Mouse (Mus musculus) heart, embryonic 15.5 days (tissue): Measurements from ENCODE around the gene Rftn2. TPM values are rescaled to one million over a fixed set of nuclear protein-coding genes. Genes with fewer than 3 reads are reported as not detected.
"Not testable (repeated sequence)": the region's sequence is repeated elsewhere in the genome, so short reads cannot be mapped to it uniquely, and the experiment has no call there.

Experiments used
- ATAC-seq: fragments of 200-750 bp; cut with Nextera tagmentation; replicated peaks from 2 replicates; pipeline ENCODE4 v1.8.0; 2017; ENCODE audit warnings: low read depth, moderate TSS enrichment; ENCODE audit not compliant: insufficient number of reproducible peaks, insufficient read depth, low FRiP score
- H3K27ac ChIP-seq: fragments of 300-500 bp; sonication (generic); 2 replicates; pipeline ENCODE4 v1.5.1; 2015; ENCODE audit warnings: mild to moderate bottlenecking, inconsistent platforms
- H3K27me3 ChIP-seq: fragments of 300-500 bp; sonication (generic); 2 replicates; pipeline ENCODE4 v1.6.1; 2015; ENCODE audit warnings: inconsistent platforms
- H3K36me3 ChIP-seq: fragments of 300-500 bp; sonication (generic); 2 replicates; pipeline ENCODE4 v1.6.1; 2015; ENCODE audit warnings: mild to moderate bottlenecking, inconsistent platforms
- H3K4me1 ChIP-seq: fragments of 300-500 bp; sonication (generic); replicated peaks from 2 replicates; pipeline ENCODE4 v1.6.1; 2015; ENCODE audit warnings: inconsistent platforms
- H3K4me2 ChIP-seq: fragments of 300-500 bp; sonication (generic); 2 replicates; pipeline ENCODE4 v1.6.1; 2015; ENCODE audit warnings: inconsistent platforms, mild to moderate bottlenecking, moderate library complexity
- H3K4me3 ChIP-seq: fragments of 300-500 bp; sonication (generic); 2 replicates; pipeline ENCODE4 v1.5.1; 2015; ENCODE audit warnings: mild to moderate bottlenecking, inconsistent platforms
- H3K9ac ChIP-seq: fragments of 300-500 bp; sonication (generic); 2 replicates; pipeline ENCODE4 v1.6.1; 2015; ENCODE audit warnings: mild to moderate bottlenecking, inconsistent platforms
- H3K9me3 ChIP-seq: fragments of 300-500 bp; sonication (generic); replicated peaks from 2 replicates; pipeline ENCODE4 v1.6.1; 2016; ENCODE audit warnings: inconsistent platforms
- WGBS: fragments of 180-500 bp; shearing (Covaris S2); methylation state at CpG from one replicate; pipeline ENCODE4 v1.1.7; 2015; ENCODE audit warnings: mixed read lengths; 5-methylcytosine and 5-hydroxymethylcytosine counted together
- polyA plus RNA-seq: library from polyadenylated mRNA; unstranded; fragments of >200 nt; fragmentation: Nextera tagmentation; extraction: Ambion mirVana; gene quantifications from 2 replicates; pipeline ENCODE4 v1.2.1, GENCODE M21; 2015

The Rftn2 gene
- polyA plus RNA-seq, 1 experiment from 2014 or later = 9.4 TPM

GRCm38 (mm10) chr1:55134301-55134700 lies 92.3 kb downstream of the Rftn2 start:
- Histone ChIP-seq H3K27ac (no peak overlapping the region), H3K4me3 (no peak overlapping the region), H3K27me3 (no peaks in the 10 kb centered on the region), H3K36me3 (peaks cover 3% of the 10 kb centered on the region; the same call in 1 of the 2 replicates), H3K4me1 (peaks cover 11% of the 10 kb centered on the region), H3K9ac (no peak overlapping the region), H3K9me3 (no peaks in the 10 kb centered on the region), H3K4me2 (no peak overlapping the region)
- WGBS = 96% methylated on average over 3 of the region's 3 CpGs
- ATAC-seq = no peak

GRCm38 (mm10) chr1:55133173-55133572 lies 93.4 kb downstream of the Rftn2 start:
- Histone ChIP-seq H3K9ac (no peak overlapping the region), H3K27ac (no peak overlapping the region), H3K27me3 (no peaks in the 10 kb centered on the region), H3K9me3 (no peaks in the 10 kb centered on the region), H3K4me3 (no peak overlapping the region), H3K4me1 (peaks cover 11% of the 10 kb centered on the region), H3K4me2 (no peak overlapping the region), H3K36me3 (peaks cover 3% of the 10 kb centered on the region; the same call in 1 of the 2 replicates)
- no peak for ATAC-seq
- 60% methylated on average over 2 of the region's 2 CpGs for WGBS

- 41% methylated on average over 4 of the region's 4 CpGs for WGBS
- H3K4me1 ChIP-seq = peaks cover 11% of the 10 kb centered on the region
- ATAC-seq = no peak
- peak overlapping the region; percentile 97; the same call in 1 of the 2 replicates for H3K27ac ChIP-seq
- no peaks in the 10 kb centered on the region for H3K27me3 ChIP-seq
- H3K36me3 ChIP-seq = no peaks in the 10 kb centered on the region
- peak overlapping the region; percentile 91 for H3K9ac ChIP-seq
- H3K4me3 ChIP-seq = peak overlapping the region; percentile 85
- H3K9me3 ChIP-seq = no peaks in the 10 kb centered on the region
- H3K4me2 ChIP-seq = peak overlapping the region; percentile 67
These were observed 94.3 kb downstream of the Rftn2 start for GRCm38 (mm10) chr1:55132308-55132707.

DNA sequence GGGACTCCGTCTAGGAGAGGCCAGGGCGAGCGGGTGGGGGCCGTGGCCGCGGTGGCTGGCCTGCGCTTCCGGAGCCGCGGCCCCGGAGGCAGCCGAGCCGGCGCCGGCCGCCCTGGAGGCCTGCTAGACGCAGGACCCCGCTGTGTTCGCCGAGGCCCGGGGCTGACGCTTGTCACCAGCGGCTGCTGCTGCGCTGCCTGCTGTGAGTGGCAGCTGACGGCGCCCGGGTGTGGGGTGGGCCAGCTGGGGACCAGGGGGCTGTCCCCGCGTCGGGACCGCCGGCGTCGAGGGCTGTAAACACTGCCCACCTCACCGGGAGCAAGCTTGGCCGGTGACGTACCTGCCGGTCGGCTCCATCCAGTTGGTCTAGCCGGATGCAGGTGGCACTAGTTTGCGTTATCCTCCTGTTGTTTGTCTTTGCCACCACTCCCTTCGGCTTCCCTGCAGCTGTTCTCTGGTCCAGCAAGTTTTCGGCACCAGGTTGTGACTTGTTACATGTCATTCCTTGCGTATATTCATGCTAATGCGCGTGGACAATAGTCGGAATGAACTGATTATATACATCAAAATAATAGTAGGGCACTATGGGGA lies 95.1 kb downstream of the Rftn2 start:
- Histone ChIP-seq H3K9me3 (no peaks in the 10 kb centered on the region), H3K9ac (peak overlapping the region; percentile 91), H3K36me3 (no peaks in the 10 kb centered on the region), H3K4me1 (peaks cover 11% of the 10 kb centered on the region), H3K4me3 (peak overlapping the region; percentile 85), H3K27ac (peak overlapping the region; percentile 97), H3K4me2 (peak overlapping the region; percentile 67), H3K27me3 (no peaks in the 10 kb centered on the region)
- ATAC-seq = peak; percentile 61
- WGBS = under 1% methylated on average over 47 of the region's 47 CpGs

GRCm38 (mm10) chr1:55130943-55131401 lies 95.6 kb downstream of the Rftn2 start, which contains the start of gene Mob4:
Gene Mob4 (plus strand): TSS chr1:55131231.
- WGBS = under 1% methylated on average over 42 of the region's 42 CpGs
- Histone ChIP-seq H3K4me3 (peak within 1 kb of the TSS; percentile 85), H3K9ac (peak within 1 kb of the TSS; percentile 91), H3K27ac (peak within 1 kb of the TSS; percentile 97), H3K4me1 (peaks cover 11% of the 10 kb centered on the region), H3K4me2 (peak within 1 kb of the TSS; percentile 67), H3K36me3 (no peaks in the 10 kb centered on the region), H3K27me3 (no peaks in the 10 kb centered on the region), H3K9me3 (no peaks in the 10 kb centered on the region)
- peak; percentile 95 for ATAC-seq

- Histone ChIP-seq H3K9ac (peak overlapping the region; percentile 91), H3K27ac (peak overlapping the region; percentile 97), H3K27me3 (no peaks in the 10 kb centered on the region), H3K4me2 (peak overlapping the region; percentile 67), H3K4me1 (peaks cover 11% of the 10 kb centered on the region), H3K36me3 (no peaks in the 10 kb centered on the region), H3K4me3 (peak overlapping the region; percentile 85), H3K9me3 (no peaks in the 10 kb centered on the region)
- no peak for ATAC-seq
- WGBS = 65% methylated on average over 10 of the region's 10 CpGs
These were observed 96.2 kb downstream of the Rftn2 start for GRCm38 (mm10) chr1:55130190-55130916.

DNA sequence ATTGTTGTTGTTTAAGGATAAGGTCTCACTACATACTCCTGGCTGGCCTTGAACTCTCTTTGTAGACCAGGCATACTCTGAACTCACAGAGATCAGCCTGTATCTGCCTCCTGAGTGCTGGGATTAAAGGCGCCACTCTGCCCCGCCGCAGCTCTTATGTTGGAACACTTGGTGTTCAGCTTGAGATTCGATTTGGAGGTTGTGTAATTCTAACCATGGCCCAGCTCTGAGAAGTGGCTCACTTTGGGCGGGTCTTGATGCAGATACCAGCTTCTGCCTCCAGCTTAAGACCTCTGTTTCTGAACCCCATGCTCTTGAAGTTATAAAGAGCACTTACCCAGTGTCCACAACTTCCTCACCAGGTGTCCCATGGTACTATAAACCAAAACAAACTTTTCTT lies 96.9 kb downstream of the Rftn2 start:
- 87% methylated on average over 5 of the region's 5 CpGs for WGBS
- no peak for ATAC-seq
- no peak overlapping the region for H3K4me3 ChIP-seq
- H3K4me1 ChIP-seq = peaks cover 11% of the 10 kb centered on the region
- H3K9ac ChIP-seq = no peak overlapping the region
- H3K27ac ChIP-seq = no peak overlapping the region
- H3K27me3 ChIP-seq = no peaks in the 10 kb centered on the region
- H3K36me3 ChIP-seq = no peaks in the 10 kb centered on the region
- no peak overlapping the region for H3K4me2 ChIP-seq
- no peaks in the 10 kb centered on the region for H3K9me3 ChIP-seq

DNA sequence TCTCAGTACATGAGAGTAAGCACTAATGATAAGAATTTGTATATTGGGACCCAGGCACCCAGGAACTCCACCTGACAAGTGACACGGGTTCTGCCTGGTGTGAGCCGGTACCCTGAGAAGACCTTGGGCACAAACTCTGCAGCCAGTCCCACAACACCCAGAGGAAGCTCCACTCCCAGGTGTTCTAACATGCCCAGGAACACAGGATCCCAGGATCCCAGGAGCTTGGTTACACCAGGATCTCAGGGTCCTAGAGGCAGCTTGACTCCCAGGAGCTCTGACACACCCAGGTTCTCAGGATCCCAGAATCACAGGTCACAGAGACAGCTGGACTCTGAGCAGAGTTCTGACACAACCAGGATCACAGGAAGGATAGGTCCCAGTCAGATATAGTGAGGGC lies 102.4 kb downstream of the Rftn2 start:
- H3K36me3 ChIP-seq, H3K9ac ChIP-seq: not testable (repeated sequence)

DNA sequence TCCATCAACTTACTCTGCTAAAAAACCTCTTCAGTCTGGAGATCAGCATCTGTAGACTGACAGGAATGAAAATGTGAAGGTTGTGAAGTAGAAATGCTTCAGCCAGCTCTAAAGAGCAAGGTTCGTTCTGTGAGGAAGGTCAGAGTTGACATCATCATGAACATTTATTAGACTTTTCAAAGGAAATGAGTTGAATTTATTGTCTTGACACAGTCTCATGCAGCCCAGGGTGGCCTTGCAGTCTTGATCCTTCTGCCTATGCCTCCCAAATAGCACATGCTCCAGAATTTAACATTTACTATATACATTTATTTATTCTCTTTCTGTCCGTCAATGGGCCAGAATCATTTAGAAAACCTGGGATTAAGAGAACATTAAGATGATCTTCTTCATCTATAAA lies 103.0 kb downstream of the Rftn2 start:
- WGBS = 73% methylated on average over 2 of the region's 2 CpGs
- Histone ChIP-seq H3K27ac (no peak overlapping the region), H3K4me3 (no peak overlapping the region), H3K9ac (no peak overlapping the region), H3K4me1 (no peaks in the 10 kb centered on the region), H3K9me3 (no peaks in the 10 kb centered on the region), H3K4me2 (no peak overlapping the region), H3K36me3 (no peaks in the 10 kb centered on the region), H3K27me3 (no peaks in the 10 kb centered on the region)
- ATAC-seq = no peak

More for the DNA sequence above, 102.4 kb downstream of the Rftn2 start:
- ATAC-seq, H3K9me3 ChIP-seq, H3K27ac ChIP-seq, H3K4me3 ChIP-seq, H3K27me3 ChIP-seq, H3K4me1 ChIP-seq, H3K4me2 ChIP-seq: not testable (repeated sequence)
- 88% methylated on average over 2 of the region's 2 CpGs for WGBS

GRCm38 (mm10) chr1:55123046-55123445 lies 103.5 kb downstream of the Rftn2 start:
- no peak overlapping the region for H3K4me2 ChIP-seq
- H3K9ac ChIP-seq = no peak overlapping the region
- H3K4me3 ChIP-seq = no peak overlapping the region
- no peaks in the 10 kb centered on the region for H3K4me1 ChIP-seq
- no peaks in the 10 kb centered on the region for H3K36me3 ChIP-seq
- no peak for ATAC-seq
- H3K27ac ChIP-seq = no peak overlapping the region
- WGBS = 81% methylated on average over 5 of the region's 5 CpGs
- H3K9me3 ChIP-seq = no peaks in the 10 kb centered on the region
- H3K27me3 ChIP-seq = no peaks in the 10 kb centered on the region
